Mouse (Mus musculus) gastrocnemius, postnatal 36 days (tissue): ENCODE data around the gene Cox7b2. TPM values are rescaled to one million over a fixed set of nuclear protein-coding genes. Genes with fewer than 3 reads are reported as not detected.
"Not testable (repeated sequence)": the region's sequence is repeated elsewhere in the genome, so short reads cannot be mapped to it uniquely, and the experiment has no call there.

Experiments used
- DNase-seq, 2 experiments: peaks; one replicate each; pipeline ENCODE4 v3.0.0; 2022
- intact Hi-C: fragments of 180-260 bp; cut with DNase I; formaldehyde crosslinking; loops from one replicate; pipeline ENCODE4 v1.15.1; 2025
- long read RNA-seq, 2 experiments: library from polyadenylated mRNA; stranded (forward); transcript quantifications; one replicate each; pipeline ENCODE4 v2.0.0; 2021
- total RNA-seq, 2 experiments: library from RNA; stranded (reverse); gene quantifications; 2 replicates each; pipeline ENCODE4 v1.2.3; 2021

The Cox7b2 gene
- not detected for total RNA-seq
- long read RNA-seq, experiment 1, result 0 reads
- long read RNA-seq, experiment 2, result 0 reads

DNA sequence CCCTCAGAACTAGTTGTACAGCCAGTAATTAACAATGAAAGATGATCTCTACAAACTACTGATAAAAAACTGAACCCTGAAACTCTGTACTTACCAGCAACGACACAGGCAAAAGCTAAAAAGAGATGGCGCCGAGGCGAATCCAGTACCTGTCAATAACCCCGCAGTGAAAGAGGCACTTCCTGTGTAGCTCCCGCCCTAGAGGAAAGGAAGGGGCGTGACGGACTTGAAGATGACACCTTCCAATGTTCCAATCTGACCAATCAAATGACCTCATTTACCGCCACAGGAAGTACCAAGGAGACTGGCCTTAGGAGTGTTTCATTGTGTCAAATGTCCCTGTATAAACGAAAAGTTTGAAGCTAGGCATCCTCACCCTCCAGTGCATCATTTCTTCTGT, at the start of gene Cox7b2:
TSS of gene Cox7b2 (minus strand) at position 127 of the 400 bp plus-strand sequence.
- DNase-seq, result no peak
- intact Hi-C loops, result no loop called here

DNA sequence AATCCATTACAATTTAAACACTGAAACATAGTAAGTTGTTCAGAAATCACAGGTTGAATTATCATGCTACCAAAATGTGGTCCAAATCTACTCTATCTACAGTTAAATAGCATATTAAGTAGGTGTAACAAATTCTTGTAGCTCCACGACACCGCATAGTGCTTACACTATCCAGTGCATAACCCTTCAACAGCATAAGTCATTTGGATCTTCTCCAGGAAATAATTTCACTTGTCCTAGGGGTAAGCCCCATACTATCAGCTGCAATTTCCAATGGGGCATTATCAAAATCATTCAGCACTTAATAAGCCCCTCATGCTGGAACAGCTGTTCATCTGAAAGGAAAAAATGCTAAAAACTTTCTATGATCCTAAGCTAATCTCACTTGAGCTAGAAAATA, 47.3 kb upstream of the Cox7b2 start:
- DNase-seq, result no peak
- intact Hi-C loops, result no loop called here

DNA sequence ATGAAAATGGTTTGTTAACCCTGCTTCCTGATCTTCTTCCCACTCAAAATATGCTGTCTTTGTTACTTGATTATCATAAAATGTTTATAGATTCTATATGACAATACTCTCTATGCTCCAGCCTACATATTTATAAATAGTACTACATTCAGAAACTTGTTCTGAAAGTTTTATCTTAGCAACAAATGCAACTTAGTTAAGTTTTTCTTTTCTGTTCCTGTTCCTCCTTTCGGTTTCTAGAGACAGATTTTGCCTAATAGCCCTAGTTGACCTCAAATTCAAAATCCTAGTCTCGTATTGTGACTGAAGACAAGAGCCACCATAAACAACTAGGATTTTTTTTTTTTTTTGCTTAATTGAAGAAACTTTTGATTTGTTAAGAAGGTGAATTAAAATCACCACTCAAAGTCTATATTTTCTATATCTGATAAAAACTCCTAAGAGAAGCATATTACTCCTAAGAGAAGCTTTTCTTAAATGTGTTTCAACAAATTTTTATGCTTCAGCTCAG, 45.8 kb upstream of the Cox7b2 start:
- intact Hi-C loops, result no loop called here

DNA sequence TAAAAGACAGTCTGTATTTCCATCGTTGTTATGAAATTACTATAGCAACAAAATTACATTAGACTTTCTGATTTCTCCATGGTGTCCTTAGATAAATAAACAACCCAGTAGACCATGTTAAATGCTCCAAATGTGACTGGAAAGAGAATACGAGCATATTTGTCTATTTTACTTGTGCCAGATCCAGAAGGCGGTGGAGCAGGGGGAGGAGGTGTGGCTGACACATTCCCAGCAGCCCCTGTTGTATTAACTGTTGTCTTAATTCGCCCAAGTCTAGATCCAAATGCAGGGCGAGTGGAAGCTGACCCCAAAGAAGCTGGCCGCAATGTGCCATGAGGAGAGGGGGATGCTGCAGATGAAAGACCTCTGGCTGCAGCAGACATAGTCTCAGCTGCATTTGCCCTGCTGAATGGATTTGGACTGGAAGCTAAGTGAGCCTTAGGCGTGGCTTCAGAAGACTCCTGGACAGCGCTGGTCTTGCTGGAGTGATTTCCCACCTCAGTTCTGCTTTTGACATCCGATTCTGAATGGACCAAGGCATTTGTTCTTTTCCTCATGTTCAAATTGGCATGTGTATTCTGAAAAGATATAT, 23.7 kb upstream of the Cox7b2 start:
- no peak for DNase-seq
- intact Hi-C loops, result no loop called here

More for the DNA sequence above, 45.8 kb upstream of the Cox7b2 start:
- no peak for DNase-seq

DNA sequence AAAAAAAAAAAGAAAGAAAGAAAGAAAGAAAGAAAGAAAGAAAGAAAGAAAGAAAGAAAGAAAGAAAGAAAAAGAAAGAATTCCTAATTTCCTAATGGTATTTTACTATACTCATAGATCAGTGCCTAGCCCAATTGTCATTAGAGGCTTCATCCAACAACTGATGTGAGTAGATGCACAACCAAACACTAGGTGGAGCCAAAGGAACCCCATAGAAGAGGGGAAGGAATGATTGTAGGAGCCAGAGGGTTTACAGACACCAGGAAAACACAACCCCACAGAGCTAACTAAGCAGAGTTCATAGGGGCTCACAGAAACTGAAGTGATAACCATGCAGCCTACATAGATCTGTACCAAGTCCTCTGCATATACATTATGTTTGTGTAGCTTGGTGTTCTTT, 2.5 kb downstream of the Cox7b2 start:
- DNase-seq, result no peak
- intact Hi-C loops, result no loop called here

DNA sequence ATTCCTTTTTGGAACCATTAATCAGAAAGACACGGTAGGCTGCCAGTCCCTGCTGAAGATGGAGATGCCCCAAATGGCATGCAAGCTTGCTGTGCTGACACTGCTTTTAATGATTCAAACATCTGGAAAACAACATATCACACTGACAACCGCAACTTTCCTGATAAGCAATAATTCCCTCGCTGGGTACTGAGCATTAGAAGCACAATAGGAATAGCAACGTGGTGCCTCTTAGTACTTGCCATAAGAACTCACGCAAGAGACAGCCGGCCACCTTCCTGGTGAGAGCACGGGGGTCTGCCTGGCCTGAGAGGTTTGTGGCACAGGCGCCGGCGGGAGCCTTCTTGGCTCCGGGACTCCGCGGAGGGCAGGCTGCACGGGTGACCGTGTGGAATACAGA, 22.5 kb downstream of the Cox7b2 start:
- intact Hi-C loops, result not testable (repeated sequence)

GRCm38 (mm10) chr5:71502058-71502678, 45.8 kb downstream of the Cox7b2 start:
- peak in 1 of 2 experiments; percentile 7 for DNase-seq
- intact Hi-C loops, result loop anchor here (5.0 kb wide), 1 partner anchor 585 kb away; no protein-coding TSS in a partner anchor

More for the DNA sequence above, 22.5 kb downstream of the Cox7b2 start:
- not testable (repeated sequence) for DNase-seq

DNA sequence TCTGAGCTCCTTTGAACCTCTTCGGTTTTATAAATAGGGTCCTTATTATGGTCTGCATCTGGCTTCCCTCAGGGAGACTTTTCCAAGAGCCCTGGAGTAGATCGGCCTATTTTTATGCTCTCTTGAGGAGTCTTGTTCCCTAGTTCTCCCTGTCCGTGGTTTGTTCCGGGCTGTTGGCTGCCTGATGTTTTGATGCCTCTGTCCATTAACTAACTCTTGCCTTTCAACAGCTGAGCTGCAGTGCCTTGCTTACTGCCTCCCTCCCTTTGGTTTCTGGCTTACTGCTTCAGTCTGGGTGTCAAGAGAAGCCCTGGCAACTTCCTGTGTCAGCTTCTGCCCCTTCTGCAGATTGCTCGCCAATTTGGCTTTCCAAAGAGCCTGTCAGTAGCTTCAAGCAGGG, 52.4 kb downstream of the Cox7b2 start:
- no peak for DNase-seq
- intact Hi-C loops, result no loop called here

DNA sequence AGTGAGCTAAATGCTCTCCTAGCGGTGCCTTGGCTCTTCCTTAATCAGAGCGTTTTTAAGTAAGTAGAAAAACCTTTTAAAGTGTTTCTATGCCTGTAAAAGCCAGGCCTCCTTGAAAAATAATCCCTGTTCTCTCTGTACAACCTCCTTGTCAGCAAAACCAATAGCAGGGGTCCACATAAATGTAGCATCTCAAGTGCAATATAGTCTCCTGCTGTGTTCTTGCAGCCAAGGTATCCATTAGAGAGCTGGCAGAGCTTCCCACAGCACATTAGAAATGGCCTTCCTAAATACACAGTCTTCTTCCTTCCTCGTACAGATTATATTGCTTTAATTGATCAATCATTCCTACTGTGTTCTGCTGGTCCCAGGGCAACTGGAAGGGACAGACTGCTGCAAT, 91.0 kb downstream of the Cox7b2 start:
- intact Hi-C loops, result no loop called here
- DNase-seq, result no peak

- intact Hi-C loops, result no loop called here
- no peak for DNase-seq
These were observed 107.8 kb downstream of the Cox7b2 start for GRCm38 (mm10) chr5:71440174-71440573.

Other genes with a start within 250 kb of the Cox7b2 start
- gene Gabrb1, start 109.9 kb upstream of the Cox7b2 start, total RNA-seq, result not detected
- gene Gabra4, start 110.1 kb upstream of the Cox7b2 start, total RNA-seq, result not detected